Mouse (Mus musculus) 3134 (cell line): ENCODE results near the gene Mst1r.

Experiments used
- DNase-seq: peaks from one replicate; pipeline ENCODE4 v3.0.0-alpha.2; 2011; ENCODE audit warnings: low spot score; ENCODE audit not compliant: insufficient read length; ENCODE audit errors: extremely low read depth

Gene Mst1r

GRCm38 (mm10) chr9:107906252-107906966 is at the start of gene Mst1r:
Gene Mst1r (plus strand): TSS chr9:107906873.
- DNase-seq = peak; percentile 38

- no peak for DNase-seq
Observed at GRCm38 (mm10) chr9:107858343-107858742, 48.3 kb upstream of the Mst1r start.

- no peak for DNase-seq
Observed at GRCm38 (mm10) chr9:107864493-107864892, 42.2 kb upstream of the Mst1r start.

DNA sequence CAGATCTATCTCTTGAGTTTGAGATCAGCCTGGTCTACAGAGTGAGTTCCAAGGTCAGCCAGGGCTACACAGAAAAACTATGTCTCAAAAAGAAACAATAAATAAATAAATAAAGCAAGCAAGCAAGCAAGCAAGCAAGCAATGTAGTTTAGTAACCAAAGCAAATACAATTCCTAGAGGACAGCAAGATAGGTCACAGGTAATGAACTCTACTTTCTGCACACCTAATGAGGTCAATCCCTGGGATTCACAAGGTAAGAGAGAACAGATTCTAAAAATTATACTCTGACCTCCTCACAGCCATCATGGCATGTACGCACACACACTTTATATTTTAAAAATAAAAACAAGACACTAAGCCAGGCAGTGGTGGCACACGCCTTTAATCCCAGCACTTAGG is 40.6 kb upstream of the Mst1r start:
- no peak for DNase-seq

GRCm38 (mm10) chr9:107872350-107873098 is 34.1 kb upstream of the Mst1r start:
- DNase-seq = peak; percentile 94

DNA sequence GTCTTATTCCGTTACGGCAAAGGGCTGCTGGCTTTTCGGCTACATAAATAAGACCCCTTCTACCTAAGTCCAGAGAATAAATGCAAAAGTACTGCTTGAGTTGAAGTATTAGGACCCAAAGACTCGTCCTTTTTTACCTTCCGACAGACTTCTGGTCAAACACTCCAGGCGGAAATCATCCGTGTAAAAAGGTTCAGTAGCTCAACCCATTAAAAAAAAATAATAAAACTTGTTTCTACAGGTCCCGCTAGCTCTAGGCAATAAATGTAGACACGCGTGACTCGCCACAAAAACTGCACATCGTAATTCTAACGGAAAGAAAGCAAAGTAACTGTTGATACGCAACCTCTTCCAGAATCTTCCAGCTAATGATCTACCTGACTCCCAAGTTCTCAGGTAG is 33.5 kb upstream of the Mst1r start, which contains the start of gene Rbm6:
Gene Rbm6 (minus strand): TSS at position 101 of the 400 bp plus-strand sequence.
- DNase-seq = no peak

DNA sequence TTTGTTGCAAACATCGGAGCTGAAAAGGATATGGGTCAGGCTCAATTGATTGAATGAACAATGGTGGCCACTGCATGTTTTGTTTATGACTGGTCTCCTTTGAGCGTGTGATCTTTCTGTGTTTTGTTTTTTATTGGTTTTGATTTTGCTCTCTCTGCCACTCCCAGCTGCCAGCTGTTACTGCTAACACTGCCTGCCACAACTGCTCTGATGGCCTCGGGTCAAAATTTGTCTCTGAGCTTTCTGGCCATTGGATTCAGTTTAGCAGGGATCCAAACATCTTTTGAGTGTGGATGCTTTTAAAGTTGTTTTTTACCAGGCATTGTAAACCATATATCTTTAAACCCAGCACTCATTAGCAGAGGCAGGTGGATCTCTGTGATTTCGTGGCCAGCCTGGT is 26.3 kb upstream of the Mst1r start:
- no peak for DNase-seq

DNA sequence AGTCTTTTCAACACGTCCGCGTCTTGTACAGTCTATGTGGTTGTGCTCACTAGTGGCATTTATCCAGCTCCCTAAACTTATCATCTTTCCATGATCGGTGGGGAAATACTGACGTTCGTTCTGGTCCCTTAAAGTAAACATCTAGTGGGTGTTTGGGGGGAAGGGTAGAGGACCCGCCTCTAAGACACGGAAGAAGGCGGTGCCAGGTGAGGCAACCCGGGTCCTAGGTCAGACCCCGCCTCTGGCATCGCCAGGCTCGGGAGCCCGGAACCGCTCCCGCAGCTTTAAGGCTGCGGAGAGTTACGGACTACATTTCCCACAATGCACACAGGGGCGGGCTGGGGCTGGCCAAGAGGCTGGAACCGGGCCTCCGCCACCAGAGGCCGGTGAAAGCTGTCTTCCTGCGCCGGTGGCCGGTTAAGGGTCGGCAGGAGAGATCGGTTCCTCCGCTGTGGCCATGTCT is 18.8 kb upstream of the Mst1r start, which contains the start of gene Mon1a:
Gene Mon1a (plus strand): TSS at position 348 of the 463 bp plus-strand sequence.
- DNase-seq = peak; percentile 90

DNA sequence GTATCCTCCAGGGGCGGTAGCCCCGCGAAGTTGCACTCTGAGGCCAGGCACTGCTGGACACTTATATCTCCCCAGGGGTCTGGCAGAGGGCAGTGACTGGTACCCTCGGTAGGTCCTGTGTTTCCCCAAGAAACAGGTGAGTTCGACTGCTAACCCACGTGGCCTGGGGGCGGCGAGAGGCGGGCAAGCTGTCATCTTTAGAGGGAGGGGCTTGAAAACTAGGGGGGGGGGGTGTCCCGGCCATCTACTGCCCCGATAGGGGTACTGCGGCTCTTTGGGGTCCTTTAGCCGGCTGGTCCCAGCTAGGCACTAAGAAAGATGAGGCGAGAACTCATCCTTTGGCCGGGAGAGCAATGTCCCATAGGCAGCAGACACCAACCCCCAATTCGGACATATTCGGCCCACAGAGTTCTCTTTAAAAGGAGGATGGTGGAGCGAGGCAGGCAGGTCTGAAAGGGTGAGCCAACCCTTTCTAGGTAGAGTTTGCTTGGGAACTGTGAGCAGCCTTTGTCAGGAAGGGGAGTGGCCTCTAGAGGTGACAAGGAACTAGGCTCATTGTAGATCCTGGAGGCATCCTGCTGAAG is 18.3 kb upstream of the Mst1r start:
- no peak for DNase-seq

GRCm38 (mm10) chr9:107890260-107890659 is 16.4 kb upstream of the Mst1r start:
- DNase-seq = no peak

DNA sequence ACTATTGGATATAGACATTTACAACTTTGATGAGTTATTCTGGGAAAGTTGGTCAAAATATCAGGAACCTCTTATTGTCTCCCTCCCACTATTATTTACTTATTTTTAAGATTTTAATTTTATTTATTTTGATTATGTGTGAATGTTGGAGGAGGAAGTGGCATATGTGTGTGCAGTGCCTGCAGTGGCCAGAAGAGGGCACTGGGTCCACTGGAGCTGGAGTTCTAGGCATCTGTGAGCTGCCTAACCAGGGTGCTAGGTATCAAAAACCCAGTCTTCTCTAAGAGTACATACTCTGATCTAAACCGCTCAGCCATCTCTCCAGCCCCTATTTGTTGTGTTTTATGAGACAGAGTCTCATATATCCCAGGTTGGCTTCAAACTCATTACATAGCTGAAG is 15.7 kb upstream of the Mst1r start:
- DNase-seq = no peak

- no peak for DNase-seq
Observed at GRCm38 (mm10) chr9:107898563-107898962, 8.1 kb upstream of the Mst1r start.

DNA sequence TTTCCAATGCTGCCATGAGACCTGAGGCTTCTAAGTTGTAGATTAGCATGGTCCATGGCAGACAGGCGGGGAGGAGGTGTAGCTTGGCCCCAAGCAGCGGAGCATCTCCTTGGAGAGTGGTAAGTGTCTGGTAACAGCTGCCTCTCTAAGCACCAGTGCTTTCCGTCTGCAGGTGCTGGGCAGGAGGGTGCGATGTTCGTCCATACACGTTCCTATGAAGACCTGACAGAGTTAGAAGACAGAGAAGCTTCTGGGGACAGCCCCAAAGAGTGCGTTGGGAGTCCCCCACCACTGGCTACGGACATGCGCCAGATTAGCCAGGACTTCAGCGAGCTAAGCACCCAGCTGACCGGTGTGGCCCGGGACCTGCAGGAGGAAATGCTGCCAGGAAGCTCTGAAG is 6.8 kb upstream of the Mst1r start:
- no peak for DNase-seq

- no peak for DNase-seq
Observed at GRCm38 (mm10) chr9:107900840-107901626, 5.6 kb upstream of the Mst1r start.

GRCm38 (mm10) chr9:107901627-107901914 is 5.1 kb upstream of the Mst1r start:
- DNase-seq = no peak

DNA sequence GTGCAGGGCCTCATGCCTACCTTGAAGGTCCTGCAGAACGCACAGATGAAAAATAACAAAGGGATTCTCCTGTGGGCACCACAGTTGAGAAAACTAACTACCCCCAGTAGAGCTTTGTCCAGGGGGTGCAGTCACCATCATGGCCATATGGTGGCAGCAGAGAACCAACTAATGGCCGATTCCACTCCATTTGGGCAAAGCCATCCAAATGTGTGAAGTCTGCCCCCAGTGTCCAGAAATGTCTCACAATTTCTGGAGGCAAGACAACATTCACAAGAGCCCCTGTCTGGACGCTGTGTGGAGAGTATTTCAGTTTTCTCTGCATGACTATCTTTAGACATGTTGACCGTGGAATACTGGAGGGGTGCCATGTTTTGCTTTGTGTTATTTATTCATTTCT is 1.9 kb upstream of the Mst1r start:
- peak; percentile 47 for DNase-seq

- DNase-seq = no peak
Observed at GRCm38 (mm10) chr9:107906967-107907800, 511 bp downstream of the Mst1r start.

GRCm38 (mm10) chr9:107907801-107908120 is 1.1 kb downstream of the Mst1r start:
- DNase-seq = no peak

GRCm38 (mm10) chr9:107908410-107909158 is 1.9 kb downstream of the Mst1r start:
- DNase-seq = no peak
